ENCODE assay signal across 13 mouse cellular contexts in the genomic region with DNA sequence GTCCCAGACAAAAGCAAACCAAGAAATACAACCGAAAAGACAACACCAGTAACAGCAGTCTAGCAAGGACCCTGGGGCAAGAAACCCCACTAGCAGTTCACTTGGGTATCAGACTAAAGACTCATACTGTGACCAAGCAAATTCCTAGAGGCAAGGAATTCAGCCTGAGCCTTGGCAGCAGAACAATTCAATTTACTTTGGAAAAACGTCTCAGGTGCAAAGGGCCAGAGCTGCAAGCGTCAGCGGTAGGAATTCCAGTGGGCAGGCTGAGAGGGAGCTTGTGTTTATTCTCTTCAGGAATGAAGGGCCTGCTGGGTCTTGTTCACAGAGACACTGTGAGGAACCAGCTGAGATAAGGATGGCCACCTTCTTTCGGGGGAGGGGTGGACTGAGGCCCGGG. TPM values are rescaled to one million over a fixed set of nuclear protein-coding genes. Genes with fewer than 3 reads are reported as not detected.
DNase-seq lines count a peak whose midpoint lies in the region; ATAC-seq and TF ChIP-seq lines count a peak whose summit lies in the region.
"Had no signal": no experiment of that assay in that cellular context is flagged by ENCODE, and none has a peak within 500 bp of the region (broad histone marks: within the 10 kb centered on the region; RNA-seq: fewer than 3 reads in every experiment).

No protein-coding gene starts in this region.

- H3K9ac ChIP-seq in liver, adult 2 months (ENCODE audit: low read depth, low read length) = no peak overlapping the region
- no peak overlapping the region for H3K9ac ChIP-seq in liver, postnatal 0 days (replicated peaks)

- no peak overlapping the region for H3K4me2 ChIP-seq in liver, postnatal 0 days (ENCODE audit: low read depth, low read length)

- ATAC-seq in liver, postnatal 0 days = no peak
- ATAC-seq: intestine, embryonic 16.5 days had no signal

- H3K79me2 ChIP-seq in liver, adult 2 months (ENCODE audit: control insufficient read depth, insufficient read depth, low read length) = no peaks in the 10 kb centered on the region

- WGBS in liver, adult 2 months = 38% methylated on average over 6 of the region's 6 CpGs
- 38% methylated on average over 6 of the region's 6 CpGs for WGBS in liver, postnatal 0 days (ENCODE audit: insufficient replicate concordance)

- H3K36me3 ChIP-seq in liver, adult 2 months (ENCODE audit: control insufficient read depth, insufficient read depth, low read length) = no peaks in the 10 kb centered on the region
- H3K36me3 ChIP-seq in liver, postnatal 0 days (replicated peaks; ENCODE audit: insufficient read depth, low read length) = no peaks in the 10 kb centered on the region

- peak; percentile 24 for DNase-seq in liver, adult 2 months (ENCODE audit: extremely low read depth, low read depth, low spot score)
- DNase-seq in liver, postnatal 0 days = no peak
- DNase-seq in brain, embryonic 14.5 days (ENCODE audit: low read depth) = peak; percentile 24
- DNase-seq in lung, postnatal 25 days (ENCODE audit: low spot score) = peak; percentile 31
- DNase-seq in adrenal gland, adult 8-10 months = no peak
- DNase-seq in testis, postnatal 10 days (ENCODE audit: low spot score) = no peak
- DNase-seq in cerebellum, adult 8-10 months = no peak
- DNase-seq: adrenal gland, adult 2 months; right cerebral cortex, postnatal 25 days; thymus, adult 18-20 months had no signal

- H3K9me3 ChIP-seq in liver, postnatal 0 days (ENCODE audit: low read length) = no peaks in the 10 kb centered on the region

- no peak for TF ChIP-seq POLR2A in liver, adult 2 months (IDR thresholded peaks at IDR 0.05; ENCODE audit: extremely low read depth, insufficient read depth, low read length)
- no peak for TF ChIP-seq POLR2A in brain, embryonic 14.5 days (IDR thresholded peaks at IDR 0.05; ENCODE audit: borderline replicate concordance, extremely low read depth, insufficient read depth, insufficient read length, poor library complexity, severe bottlenecking)
- no peak for TF ChIP-seq POLR2A in embryonic fibroblast, embryonic 13.5 days (IDR thresholded peaks at IDR 0.05; ENCODE audit: low read depth, low read length)

- TF ChIP-seq CTCF in liver, adult 2 months (IDR thresholded peaks at IDR 0.05; ENCODE audit: low read depth, low read length) = no peak
- TF ChIP-seq CTCF in liver, postnatal 0 days (IDR thresholded peaks at IDR 0.05; ENCODE audit: low read depth) = no peak
- TF ChIP-seq CTCF in brain, embryonic 14.5 days (IDR thresholded peaks at IDR 0.05; ENCODE audit: borderline replicate concordance, extremely low read depth, insufficient read depth, insufficient read length) = no peak
- TF ChIP-seq CTCF in embryonic fibroblast, embryonic 13.5 days (IDR thresholded peaks at IDR 0.05; ENCODE audit: borderline replicate concordance, insufficient read depth, low read length) = no peak

- H3K4me1 ChIP-seq in liver, adult 2 months (ENCODE audit: control insufficient read depth, insufficient read depth, low read length) = 0 out of 2 replicates have a peak, but pooled peaks cover under 1% of the 10 kb centered on the region
- no peaks in the 10 kb centered on the region for H3K4me1 ChIP-seq in liver, postnatal 0 days (ENCODE audit: insufficient read depth)
- H3K4me1 ChIP-seq in embryonic fibroblast, embryonic 13.5 days (ENCODE audit: control insufficient read depth, insufficient read depth, low read length) = peaks cover 10% of the 10 kb centered on the region

- no peak for TF ChIP-seq EP300 in liver, postnatal 0 days (IDR thresholded peaks at IDR 0.05; ENCODE audit: low read depth)

- no peaks in the 10 kb centered on the region for H3K27me3 ChIP-seq in liver, adult 2 months (ENCODE audit: control insufficient read depth, insufficient read depth, low read length)
- no peaks in the 10 kb centered on the region for H3K27me3 ChIP-seq in liver, postnatal 0 days (ENCODE audit: insufficient read depth, low read length)

- H3K4me3 ChIP-seq in liver, adult 2 months (ENCODE audit: insufficient read depth, low read depth, low read length) = no peak overlapping the region
- no peak overlapping the region for H3K4me3 ChIP-seq in liver, postnatal 0 days (ENCODE audit: low read depth, low read length)
- H3K4me3 ChIP-seq in embryonic fibroblast, embryonic 13.5 days (ENCODE audit: insufficient read depth, low read length) = no peak overlapping the region

- H3K27ac ChIP-seq in liver, adult 2 months (replicated peaks; ENCODE audit: insufficient read depth, low read depth, low read length) = no peak overlapping the region
- no peak overlapping the region for H3K27ac ChIP-seq in liver, postnatal 0 days (ENCODE audit: low read depth)
- peak overlapping the region; percentile 50 for H3K27ac ChIP-seq in embryonic fibroblast, embryonic 13.5 days (ENCODE audit: insufficient read depth, low read length)

RNA-seq across cellular contexts. Expression of a gene that starts 45.5 kb away (rescaled TPM):
- total RNA-seq in liver, adult 2 months (2014; rRNA removed) = 500 and 747 TPM in 2 replicates
- 223 and 1,009 TPM in 2 replicates for polyA plus RNA-seq in liver, adult 2 months (2012; rRNA removed)
- 3,364 and 3,428 TPM in 2 replicates for polyA plus RNA-seq in liver, postnatal 0 days (2015; fragmentation: Nextera tagmentation; extraction: Ambion mirVana)
- polyA plus RNA-seq in brain, embryonic 14.5 days (2012; rRNA removed) = 328 and 384 TPM in 2 replicates
- polyA plus RNA-seq in embryonic fibroblast, embryonic 13.5 days (2011; ENCODE audit: insufficient read length, low read depth, missing spikeins) = 331 and 641 TPM in 2 replicates
- total RNA-seq in adrenal gland, adult 8-10 months (2022) = 1 to 10 TPM; 2.4 to 4.0 (median 2.6) TPM
- total RNA-seq: megakaryocyte progenitor cell, adult 5-6 weeks had no signal

Comparison
In these comparisons a context has a peak if more than half of its experiments do, and no peak if none do; other contexts are left out.
1. DNase-seq: peak in liver, adult 2 months (single experiment), brain, embryonic 14.5 days (single experiment) and lung, postnatal 25 days (single experiment); none in liver, postnatal 0 days (single experiment), adrenal gland, adult 8-10 months (single experiment), testis, postnatal 10 days (single experiment) and cerebellum, adult 8-10 months (single experiment).